Mouse (Mus musculus) embryonic fibroblast, embryonic 13.5 days (primary cell): ENCODE data around the gene Nell2. TPM values are rescaled to one million over a fixed set of nuclear protein-coding genes. Genes with fewer than 3 reads are reported as not detected.

Experiments used
- H3K27ac ChIP-seq: 2 replicates; pipeline ENCODE4 v1.5.1; 2012; ENCODE audit warnings: low read length, control low read depth, inconsistent platforms; ENCODE audit not compliant: insufficient read depth
- H3K4me1 ChIP-seq: 2 replicates; pipeline ENCODE4 v1.6.1; 2011; ENCODE audit warnings: low read length; ENCODE audit not compliant: control insufficient read depth, insufficient read depth
- H3K4me3 ChIP-seq: 2 replicates; pipeline ENCODE4 v1.5.1; 2011; ENCODE audit warnings: mild to moderate bottlenecking, control low read depth, low read length; ENCODE audit not compliant: insufficient read depth
- CTCF ChIP-seq: IDR thresholded peaks from 2 replicates; pipeline ENCODE4 v1.5.1; 2011; ENCODE audit warnings: mild to moderate bottlenecking, control low read depth, low read length, moderate library complexity, borderline replicate concordance; ENCODE audit not compliant: insufficient read depth
- POLR2A ChIP-seq: IDR thresholded peaks from 2 replicates; pipeline ENCODE4 v1.6.1; 2011; ENCODE audit warnings: low read depth, mild to moderate bottlenecking, control low read depth, low read length, moderate library complexity
- polyA plus RNA-seq: library from polyadenylated mRNA; stranded (reverse); fragments of >200 nt; gene quantifications from 2 replicates; pipeline ENCODE4 v1.2.4, GENCODE M21; 2011; ENCODE audit warnings: low read depth; ENCODE audit not compliant: missing spikeins, insufficient read length

Nell2 gene
- polyA plus RNA-seq, 1 experiment = 4.2 TPM

DNA sequence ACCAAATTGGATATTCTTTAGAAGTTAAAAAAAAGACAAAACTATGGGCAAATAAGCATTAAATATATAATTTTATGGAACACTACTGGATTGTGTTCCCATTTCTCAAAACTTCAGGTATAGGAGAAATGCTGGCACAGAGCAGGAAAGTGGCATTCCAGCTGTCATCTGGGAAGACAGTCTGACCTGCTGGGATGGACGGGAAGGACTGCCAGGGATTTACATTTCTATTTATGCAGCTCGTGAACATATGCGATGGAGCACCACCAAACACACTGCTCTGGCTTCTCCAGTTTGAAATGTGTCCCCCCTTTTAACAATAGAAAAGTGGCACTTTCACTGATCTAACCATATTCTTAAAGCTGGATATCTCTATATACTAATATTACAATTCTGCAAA is 291.9 kb downstream of the Nell2 start:
- TF ChIP-seq POLR2A (no peak), CTCF (no peak)
- Histone ChIP-seq H3K27ac (no peak overlapping the region), H3K4me3 (no peak overlapping the region), H3K4me1 (no peaks in the 10 kb centered on the region)

DNA sequence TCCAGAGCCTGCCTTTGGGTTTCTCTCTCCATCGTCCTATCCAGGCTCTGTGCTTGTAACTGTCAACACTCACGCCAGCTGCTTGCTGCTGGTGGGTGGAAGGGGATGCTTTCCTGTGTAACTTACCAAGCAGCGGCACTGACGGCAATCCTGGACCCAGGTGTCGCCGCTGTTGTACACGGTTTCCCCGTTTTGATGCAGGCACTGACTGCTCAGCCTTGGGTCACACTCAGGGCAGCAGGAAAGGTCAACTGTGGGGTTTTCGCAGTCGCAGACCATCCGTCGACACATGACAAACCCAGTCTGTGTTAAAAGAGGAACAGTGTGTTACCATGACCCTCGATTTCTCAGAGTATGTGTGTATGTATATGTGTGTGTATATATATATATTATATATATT is 297.2 kb downstream of the Nell2 start:
- Histone ChIP-seq H3K4me3 (no peak overlapping the region), H3K4me1 (no peaks in the 10 kb centered on the region), H3K27ac (no peak overlapping the region)
- no peak for TF ChIP-seq POLR2A
- no peak for TF ChIP-seq CTCF

DNA sequence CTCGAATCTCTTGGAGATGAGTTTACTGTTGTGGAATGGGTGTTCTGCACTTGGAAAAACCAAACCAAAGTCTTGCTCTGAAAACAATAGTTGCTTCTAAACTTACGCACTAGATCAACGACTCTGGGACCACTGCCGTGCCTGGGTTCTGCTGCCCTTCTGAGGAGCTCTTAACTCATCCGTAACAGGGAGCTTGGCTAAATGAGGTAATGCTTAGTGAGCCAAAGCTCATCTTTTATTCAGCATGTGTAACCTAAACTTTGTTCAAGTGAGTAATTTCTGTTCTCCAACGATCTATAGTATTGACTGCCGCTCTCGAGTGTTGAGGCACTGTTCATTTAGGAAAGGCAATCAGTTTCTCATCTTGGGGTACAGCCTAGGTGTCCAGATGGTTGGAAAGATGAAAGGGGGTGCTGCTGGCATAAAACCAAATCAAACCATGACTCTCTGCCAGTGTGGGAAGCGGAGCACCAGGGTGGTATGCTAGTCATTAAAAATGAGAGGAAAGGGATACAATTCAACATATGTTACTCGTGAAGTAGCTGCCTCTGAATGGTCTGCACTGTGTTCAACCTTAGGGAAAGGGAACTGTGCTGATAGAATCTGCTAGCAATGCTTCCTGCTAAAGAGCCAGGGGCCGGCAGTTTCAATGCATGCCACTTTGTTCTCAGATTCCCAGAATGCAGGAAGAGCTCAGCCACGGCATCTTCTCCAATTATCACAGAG is 311.6 kb downstream of the Nell2 start:
- H3K27ac ChIP-seq = no peak overlapping the region
- TF ChIP-seq POLR2A = no peak

DNA sequence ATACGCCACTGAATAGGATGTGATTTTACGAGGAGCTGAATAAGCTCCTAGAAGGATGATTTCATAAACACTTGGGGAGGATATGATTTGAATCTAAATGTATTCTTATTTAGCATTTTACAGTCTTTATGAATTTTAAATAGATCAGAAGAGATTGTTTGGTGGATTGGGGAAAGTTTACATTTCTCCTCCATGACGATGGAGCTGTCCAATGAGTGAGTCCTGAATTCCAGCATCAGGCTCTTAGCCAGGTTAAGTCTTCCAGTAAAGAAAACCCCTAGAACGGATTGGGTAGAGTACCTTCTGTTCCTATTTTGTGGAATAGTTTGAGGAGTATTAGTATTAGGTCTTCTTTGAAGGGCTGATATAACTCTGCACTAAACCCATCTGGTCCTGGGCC is 317.8 kb downstream of the Nell2 start:
- TF ChIP-seq POLR2A = no peak
- no peak for TF ChIP-seq CTCF
- Histone ChIP-seq H3K4me3 (no peak overlapping the region), H3K27ac (no peak overlapping the region), H3K4me1 (no peaks in the 10 kb centered on the region)

More for the DNA sequence above, 311.6 kb downstream of the Nell2 start:
- H3K4me3 ChIP-seq = no peak overlapping the region
- no peaks in the 10 kb centered on the region for H3K4me1 ChIP-seq

DNA sequence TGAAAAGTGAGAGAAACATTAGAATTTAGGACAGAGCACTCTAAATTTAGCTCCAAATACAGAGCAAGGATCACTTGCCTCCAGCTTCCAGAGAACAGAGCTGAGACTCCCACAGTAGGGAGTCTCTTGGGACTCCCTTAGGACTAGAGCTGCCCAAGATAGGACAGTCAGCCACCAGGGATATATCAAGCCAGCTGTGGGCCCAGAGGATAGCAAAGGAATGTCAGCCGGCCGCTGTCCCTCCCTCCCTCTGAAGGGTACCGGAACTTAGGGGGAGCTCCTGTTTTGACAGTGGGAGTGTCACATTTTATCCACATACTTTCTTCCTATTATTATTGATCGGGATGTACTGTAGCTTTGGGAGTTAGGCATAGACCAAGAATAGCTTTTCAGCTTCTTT is 319.2 kb downstream of the Nell2 start:
- no peak overlapping the region for H3K4me3 ChIP-seq
- no peak for TF ChIP-seq CTCF
- TF ChIP-seq POLR2A = no peak
- H3K4me1 ChIP-seq = no peaks in the 10 kb centered on the region
- no peak overlapping the region for H3K27ac ChIP-seq

DNA sequence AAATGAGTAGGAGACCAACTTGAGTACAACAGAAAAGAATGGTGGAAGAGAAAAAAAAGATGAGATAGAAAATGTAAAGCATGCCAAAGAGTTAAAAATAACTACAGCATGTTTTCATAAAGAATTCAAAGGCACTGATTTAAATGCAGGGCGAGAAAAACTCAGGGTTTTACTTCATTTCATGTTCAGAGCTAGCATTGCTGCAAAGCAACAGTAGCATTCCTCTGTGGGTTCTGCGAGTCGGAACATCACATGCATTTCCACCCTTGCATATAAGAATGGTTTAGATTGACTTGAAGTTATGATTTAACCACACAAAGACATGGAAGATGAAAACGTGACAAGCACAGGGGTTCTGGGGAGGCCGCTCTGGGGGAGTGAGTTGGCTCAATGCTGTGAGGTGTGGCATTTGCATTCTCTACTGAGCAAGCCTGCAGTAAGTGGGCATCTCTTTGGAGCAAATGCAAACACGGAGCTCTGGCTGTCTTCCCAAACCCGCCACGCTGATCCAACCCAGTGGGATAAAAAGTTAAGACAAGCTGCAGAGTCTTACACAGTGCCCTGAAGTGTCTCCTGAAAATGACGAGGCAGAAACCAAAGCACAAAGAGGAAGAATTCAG is 334.6 kb downstream of the Nell2 start:
- Histone ChIP-seq H3K4me1 (no peaks in the 10 kb centered on the region), H3K27ac (peak overlapping the region; percentile 57; the same call in 1 of the 2 replicates), H3K4me3 (no peak overlapping the region)
- TF ChIP-seq POLR2A (no peak), CTCF (no peak)

DNA sequence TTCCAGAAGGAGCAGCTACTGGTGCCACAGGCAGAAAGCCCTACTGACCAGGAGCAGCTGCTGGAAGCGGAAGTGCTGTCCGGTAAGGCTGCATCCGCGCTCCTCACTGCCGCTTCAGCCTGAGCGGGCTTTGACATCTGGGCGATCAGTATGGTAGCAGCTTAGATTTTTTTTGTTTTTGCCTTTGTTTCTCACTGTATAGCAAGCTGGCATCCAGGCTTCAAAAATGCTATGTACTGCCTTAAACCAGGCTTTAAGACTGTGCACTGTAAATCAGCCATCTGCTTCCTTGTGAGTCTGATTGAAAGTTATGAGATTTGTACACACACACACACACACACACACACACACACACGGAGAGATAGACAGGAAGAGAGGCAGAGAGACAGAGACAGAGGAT is 335.4 kb downstream of the Nell2 start:
- TF ChIP-seq CTCF (no peak), POLR2A (no peak)
- Histone ChIP-seq H3K4me1 (no peaks in the 10 kb centered on the region), H3K27ac (peak overlapping the region; percentile 57; the same call in 1 of the 2 replicates), H3K4me3 (no peak overlapping the region)

DNA sequence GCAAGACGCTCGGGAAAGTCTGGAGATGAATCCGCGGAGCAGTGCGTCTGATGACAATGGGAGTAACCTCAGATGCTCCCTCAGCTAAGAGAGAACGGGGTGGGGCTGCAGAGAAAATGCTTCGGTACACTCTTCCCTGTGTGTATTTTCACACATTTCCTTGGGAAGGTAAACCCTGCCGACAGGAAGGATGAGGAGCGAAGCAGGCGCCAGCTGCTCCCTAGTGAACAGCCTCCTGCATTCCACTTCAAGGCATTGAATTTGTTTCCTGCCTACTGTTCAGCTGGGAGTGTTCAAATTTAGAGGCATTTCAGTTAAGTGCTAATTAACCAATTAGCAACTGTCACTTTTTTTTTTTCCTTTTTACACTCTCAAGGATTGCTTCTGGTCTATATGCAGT is 342.1 kb downstream of the Nell2 start:
- no peak for TF ChIP-seq POLR2A
- no peak for TF ChIP-seq CTCF
- Histone ChIP-seq H3K4me1 (peaks cover 6% of the 10 kb centered on the region; the same call in 1 of the 2 replicates), H3K27ac (no peak overlapping the region), H3K4me3 (no peak overlapping the region)

DNA sequence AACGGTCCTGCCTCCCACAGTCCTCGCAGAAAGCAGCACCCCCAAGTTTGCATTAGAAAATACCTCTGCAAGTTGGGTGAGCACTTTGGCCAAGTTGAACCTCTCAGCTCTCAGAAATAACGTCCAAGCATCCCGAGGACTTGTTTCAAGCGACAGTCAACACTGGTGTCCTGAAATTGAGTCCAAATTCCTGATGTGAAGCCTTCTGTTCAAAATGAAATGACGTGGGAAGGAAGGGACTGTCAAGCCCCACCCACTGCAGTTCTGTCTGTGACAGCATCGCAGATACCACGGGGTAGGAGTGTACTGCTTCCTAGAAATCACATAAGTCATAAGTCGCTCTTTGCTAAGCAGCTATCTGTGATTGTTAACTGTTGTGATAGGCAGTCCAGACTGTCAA is 342.9 kb downstream of the Nell2 start:
- Histone ChIP-seq H3K4me3 (no peak overlapping the region), H3K27ac (no peak overlapping the region), H3K4me1 (peaks cover 6% of the 10 kb centered on the region; the same call in 1 of the 2 replicates)
- TF ChIP-seq POLR2A (no peak), CTCF (no peak)

DNA sequence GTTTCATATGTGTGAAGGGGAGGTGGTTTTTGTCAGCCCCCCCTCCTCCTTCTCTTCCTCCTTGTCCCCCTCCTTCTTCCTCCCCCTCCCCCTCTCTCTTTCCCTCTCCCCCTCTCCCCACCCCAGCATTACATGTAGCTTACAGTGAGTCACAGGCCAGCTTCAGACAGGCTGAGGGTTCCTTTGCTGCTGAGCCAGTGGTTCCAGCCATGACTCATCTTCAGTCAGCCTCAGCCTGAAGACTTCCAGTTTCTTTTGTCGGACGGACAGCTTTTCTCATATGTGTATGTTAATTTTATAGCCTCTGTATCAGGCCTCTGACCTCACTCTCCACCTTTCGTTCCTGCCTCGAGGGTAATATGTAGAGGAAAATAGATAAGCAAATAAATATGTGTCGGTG is 344.9 kb downstream of the Nell2 start:
- TF ChIP-seq CTCF (no peak), POLR2A (no peak)
- Histone ChIP-seq H3K4me1 (peaks cover 6% of the 10 kb centered on the region; the same call in 1 of the 2 replicates), H3K4me3 (no peak overlapping the region), H3K27ac (peak overlapping the region; percentile 20; the same call in 1 of the 2 replicates)

DNA sequence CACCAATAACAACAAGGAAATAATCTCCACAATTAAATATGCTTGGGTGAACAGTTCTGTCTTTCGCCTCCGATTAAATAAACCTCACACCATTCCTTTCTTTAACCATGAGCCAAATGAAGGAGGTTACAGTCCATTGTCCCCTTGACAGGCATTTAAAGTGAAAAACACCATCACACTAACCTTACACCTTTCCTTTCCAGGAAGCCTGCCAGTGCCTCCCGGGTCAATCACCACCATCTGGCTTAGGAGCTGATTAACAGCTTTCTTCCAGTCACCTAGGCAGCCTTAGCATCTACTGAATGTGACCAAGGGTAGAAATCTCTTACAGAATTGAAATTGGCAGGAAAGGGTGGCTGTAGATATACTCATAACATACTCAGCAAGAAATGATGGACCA is 371.5 kb downstream of the Nell2 start:
- H3K4me1 ChIP-seq = no peaks in the 10 kb centered on the region
- no peak overlapping the region for H3K27ac ChIP-seq
- TF ChIP-seq CTCF = no peak
- no peak for TF ChIP-seq POLR2A
- H3K4me3 ChIP-seq = no peak overlapping the region
